Mouse (Mus musculus) E14TG2a.4 (cell line): ENCODE data around the gene B3galnt2.

ENCODE experiments used
- CTCF ChIP-seq: conservative IDR thresholded peaks from 2 replicates; pipeline ENCODE4 v1.5.1; 2014; ENCODE audit warnings: low read length
- NANOG ChIP-seq: IDR thresholded peaks from 2 replicates; pipeline ENCODE4 v1.6.1; 2014; ENCODE audit warnings: borderline replicate concordance, low read length, mixed read lengths
- POU5F1 ChIP-seq: IDR thresholded peaks from 2 replicates; pipeline ENCODE4 v1.6.1; 2014; ENCODE audit warnings: low read length, borderline replicate concordance

- TF ChIP-seq CTCF (no peak), POU5F1 (no peak), NANOG (no peak)
These were observed 5.9 kb downstream of the B3galnt2 start for GRCm38 (mm10) chr13:13960211-13960610.
